Mouse (Mus musculus) testis, adult 2 months (tissue): ENCODE measurements around the gene Tusc2. TPM values are rescaled to one million over a fixed set of nuclear protein-coding genes. Genes with fewer than 3 reads are reported as not detected.

ENCODE experiments used
- H3K27ac ChIP-seq: fragments of 200-500 bp; 2 replicates; pipeline ENCODE4 v1.5.1; 2012; ENCODE audit warnings: low read depth, low read length; ENCODE audit not compliant: control insufficient read depth, insufficient read depth
- H3K27me3 ChIP-seq: fragments of 200-500 bp; 2 replicates; pipeline ENCODE4 v1.6.1; 2012; ENCODE audit warnings: mild to moderate bottlenecking, low read length, moderate library complexity; ENCODE audit not compliant: control insufficient read depth, insufficient read depth
- H3K36me3 ChIP-seq: fragments of 200-500 bp; 2 replicates; pipeline ENCODE4 v1.6.1; 2012; ENCODE audit warnings: mild to moderate bottlenecking, low read length; ENCODE audit not compliant: control insufficient read depth, insufficient read depth
- H3K4me1 ChIP-seq: fragments of 200-500 bp; 2 replicates; pipeline ENCODE4 v1.6.1; 2012; ENCODE audit warnings: low read length; ENCODE audit not compliant: control insufficient read depth, insufficient read depth
- H3K4me3 ChIP-seq: fragments of 200-500 bp; 2 replicates; pipeline ENCODE4 v1.5.1; 2012; ENCODE audit warnings: low read depth, mild to moderate bottlenecking, low read length, moderate library complexity, mixed read lengths; ENCODE audit not compliant: control insufficient read depth
- CTCF ChIP-seq: fragments of 200-500 bp; IDR thresholded peaks from 2 replicates; pipeline ENCODE4 v1.5.1; 2012; ENCODE audit warnings: low read depth, mild to moderate bottlenecking, inconsistent platforms, low read length, moderate library complexity; ENCODE audit not compliant: control insufficient read depth, insufficient read depth, insufficient replicate concordance
- POLR2A ChIP-seq: fragments of 200-500 bp; IDR thresholded peaks from 2 replicates; pipeline ENCODE4 v1.6.1; 2012; ENCODE audit warnings: low read depth, mild to moderate bottlenecking, inconsistent platforms, low read length, moderate library complexity; ENCODE audit not compliant: control insufficient read depth
- polyA plus RNA-seq: library from polyadenylated mRNA; depleted of rRNA; stranded (reverse); fragments of >200 nt; gene quantifications from 2 replicates; pipeline ENCODE4 v1.2.3, GENCODE M21; 2012

Tusc2 gene
- polyA plus RNA-seq, 1 experiment, result 28.4 TPM

DNA sequence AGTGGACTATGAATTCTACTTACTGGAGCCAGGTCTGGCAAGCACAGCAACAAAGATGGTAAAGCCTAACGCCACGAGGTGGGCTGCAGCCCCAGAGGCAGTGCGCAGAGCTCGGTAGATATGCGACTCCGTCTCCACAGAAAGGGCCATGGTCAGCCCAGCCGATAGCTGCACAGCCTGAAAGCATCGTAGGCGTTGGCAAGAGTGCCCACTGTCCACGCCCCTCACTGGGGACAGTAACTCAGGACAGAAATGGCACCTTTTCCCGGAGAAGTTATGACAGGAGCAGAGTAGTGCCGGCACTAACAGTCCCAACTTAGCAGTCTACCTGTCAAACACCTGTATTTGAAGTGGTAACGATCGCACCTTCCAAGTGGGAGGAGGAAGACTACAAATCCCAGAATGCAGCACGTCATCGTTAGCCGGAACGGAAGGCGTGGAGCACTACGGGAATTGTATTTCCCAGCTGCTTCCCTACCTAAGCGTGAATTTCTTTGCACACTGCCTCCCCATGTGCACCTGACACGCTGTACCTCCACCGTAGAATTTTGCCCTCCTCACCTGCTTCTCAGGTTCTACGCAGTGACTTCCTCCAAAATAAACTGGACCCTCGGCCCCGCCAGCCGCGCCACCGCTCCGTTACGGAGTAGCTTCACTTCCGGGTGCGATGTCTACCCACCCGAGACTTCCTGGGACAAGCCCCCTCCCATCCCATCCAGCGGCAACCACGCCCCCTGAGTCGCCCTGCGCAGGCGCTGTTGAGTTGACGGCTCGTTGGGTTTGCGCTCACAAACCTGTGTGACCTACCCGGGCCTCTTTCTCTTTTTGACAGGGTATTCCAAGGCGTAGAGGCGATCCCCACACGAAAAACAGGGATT, 21.3 kb upstream of the Tusc2 start, which contains the start of the genes Cyb561d2 and Nprl2:
Cyb561d2 (minus strand) TSS at position 720 of the 878 bp plus-strand sequence.
Nprl2 (plus strand) TSS at position 753 of the 878 bp plus-strand sequence.
- peak; percentile 61 for TF ChIP-seq POLR2A
- TF ChIP-seq CTCF, result no peak
- Histone ChIP-seq H3K4me3 (peak within 1 kb of the TSS; percentile 92), H3K4me1 (peaks cover 17% of the 10 kb centered on the region), H3K36me3 (no peaks in the 10 kb centered on the region; the same call in none of the 2 replicates), H3K27ac (peak within 1 kb of the TSS; percentile 85), H3K27me3 (no peaks in the 10 kb centered on the region)

DNA sequence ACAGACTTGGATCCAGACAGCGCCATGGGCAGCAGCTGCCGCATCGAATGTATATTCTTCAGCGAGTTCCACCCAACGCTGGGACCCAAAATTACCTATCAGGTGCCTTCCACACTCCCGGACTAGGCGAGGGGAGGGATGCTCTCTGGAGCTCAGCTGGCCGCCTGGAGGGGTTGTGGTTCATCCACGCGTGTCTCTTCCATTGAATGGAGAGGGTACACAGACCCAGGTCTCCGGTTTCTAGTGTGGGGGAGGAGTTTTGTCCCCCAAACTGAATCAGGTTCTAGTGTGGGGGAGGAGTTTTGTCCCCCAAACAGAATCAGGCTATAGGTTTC, 20.7 kb upstream of the Tusc2 start:
- H3K27me3 ChIP-seq, result no peaks in the 10 kb centered on the region
- no peaks in the 10 kb centered on the region; the same call in none of the 2 replicates for H3K36me3 ChIP-seq
- TF ChIP-seq POLR2A (no peak), CTCF (no peak)
- H3K4me3 ChIP-seq, result peak overlapping the region; percentile 92
- H3K4me1 ChIP-seq, result peaks cover 19% of the 10 kb centered on the region
- H3K27ac ChIP-seq, result peak overlapping the region; percentile 64

GRCm38 (mm10) chr9:107542721-107543120, 20.3 kb upstream of the Tusc2 start:
- TF ChIP-seq POLR2A, result no peak
- TF ChIP-seq CTCF, result no peak
- Histone ChIP-seq H3K36me3 (no peaks in the 10 kb centered on the region; the same call in none of the 2 replicates), H3K4me1 (peaks cover 21% of the 10 kb centered on the region), H3K27ac (no peak overlapping the region), H3K4me3 (peak overlapping the region; percentile 92), H3K27me3 (no peaks in the 10 kb centered on the region)

DNA sequence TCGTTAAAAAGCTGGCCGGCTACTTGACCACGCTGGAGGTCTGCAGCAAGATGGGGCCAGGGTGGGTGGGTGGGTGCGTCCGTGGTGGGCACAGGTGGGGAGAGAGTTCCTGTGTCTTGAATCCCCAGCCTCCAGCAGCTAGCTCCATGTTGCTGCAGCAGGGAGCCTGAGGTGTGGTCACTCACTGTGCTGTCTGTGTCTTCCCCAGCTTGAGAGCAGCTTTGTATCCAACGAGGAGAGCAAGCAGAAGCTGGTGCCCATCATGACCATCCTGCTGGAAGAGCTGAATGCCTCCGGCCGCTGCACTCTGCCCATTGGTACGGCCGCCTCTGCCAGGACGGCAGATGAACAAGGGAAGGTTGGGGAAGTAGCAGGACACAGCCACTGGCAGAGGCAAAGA, 19.8 kb upstream of the Tusc2 start:
- no peak for TF ChIP-seq CTCF
- no peak for TF ChIP-seq POLR2A
- Histone ChIP-seq H3K27ac (no peak overlapping the region), H3K4me3 (peak overlapping the region; percentile 43), H3K36me3 (no peaks in the 10 kb centered on the region; the same call in 1 of the 2 replicates), H3K4me1 (peaks cover 22% of the 10 kb centered on the region), H3K27me3 (no peaks in the 10 kb centered on the region)

DNA sequence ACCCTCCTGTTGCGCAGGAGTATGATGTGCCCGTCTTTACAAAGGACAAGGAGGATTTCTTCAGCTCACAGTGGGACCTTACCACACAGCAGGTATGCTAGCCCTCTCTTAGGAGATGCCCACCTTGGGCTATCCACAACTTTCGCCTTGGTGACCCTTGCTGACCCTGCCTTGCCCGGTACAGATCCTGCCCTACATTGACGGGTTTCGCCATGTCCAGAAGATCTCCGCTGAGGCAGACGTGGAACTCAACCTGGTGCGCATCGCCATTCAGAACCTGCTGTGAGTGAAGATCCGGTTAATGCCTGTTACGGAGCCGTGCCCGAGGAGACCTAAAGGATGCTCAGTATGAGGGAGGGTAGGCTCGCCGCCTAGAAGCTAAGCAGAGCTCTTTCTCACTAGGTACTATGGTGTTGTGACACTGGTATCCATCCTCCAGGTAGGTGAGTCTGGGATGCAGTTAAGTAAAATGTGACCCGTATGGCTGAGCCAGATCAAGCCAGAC, 18.8 kb upstream of the Tusc2 start:
- Histone ChIP-seq H3K4me1 (peaks cover 22% of the 10 kb centered on the region), H3K4me3 (no peak overlapping the region), H3K36me3 (peaks cover 2% of the 10 kb centered on the region), H3K27me3 (no peaks in the 10 kb centered on the region), H3K27ac (no peak overlapping the region)
- TF ChIP-seq POLR2A (no peak), CTCF (no peak)

DNA sequence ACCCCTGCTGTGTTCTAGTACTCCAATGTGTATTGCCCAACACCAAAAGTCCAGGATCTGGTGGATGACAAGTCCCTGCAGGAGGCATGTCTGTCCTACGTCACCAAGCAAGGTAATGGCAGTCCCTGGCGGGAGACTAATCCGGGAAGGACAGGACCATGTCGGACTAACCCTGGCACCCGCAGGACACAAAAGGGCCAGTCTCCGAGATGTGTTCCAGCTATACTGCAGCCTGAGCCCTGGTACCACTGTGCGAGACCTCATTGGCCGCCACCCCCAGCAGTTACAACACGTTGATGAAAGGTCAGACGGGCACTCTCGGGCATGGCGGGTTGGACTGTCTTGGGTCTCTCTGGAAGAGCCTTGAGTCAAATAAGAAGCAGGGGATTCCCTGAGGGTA, 18.3 kb upstream of the Tusc2 start:
- TF ChIP-seq POLR2A (no peak), CTCF (no peak)
- Histone ChIP-seq H3K27ac (no peak overlapping the region), H3K4me1 (peaks cover 22% of the 10 kb centered on the region), H3K27me3 (no peaks in the 10 kb centered on the region), H3K36me3 (peaks cover 2% of the 10 kb centered on the region), H3K4me3 (peak overlapping the region; percentile 21; the same call in 1 of the 2 replicates)

GRCm38 (mm10) chr9:107545199-107545598, 17.9 kb upstream of the Tusc2 start:
- Histone ChIP-seq H3K4me1 (peaks cover 22% of the 10 kb centered on the region), H3K36me3 (peaks cover 2% of the 10 kb centered on the region), H3K27me3 (no peaks in the 10 kb centered on the region), H3K4me3 (peak overlapping the region; percentile 21; the same call in 1 of the 2 replicates), H3K27ac (no peak overlapping the region)
- TF ChIP-seq POLR2A (no peak), CTCF (no peak)

GRCm38 (mm10) chr9:107545602-107546001, 17.5 kb upstream of the Tusc2 start:
- Histone ChIP-seq H3K27me3 (no peaks in the 10 kb centered on the region), H3K4me1 (peaks cover 22% of the 10 kb centered on the region), H3K36me3 (peaks cover 2% of the 10 kb centered on the region), H3K27ac (no peak overlapping the region), H3K4me3 (no peak overlapping the region; the same call in 1 of the 2 replicates)
- TF ChIP-seq CTCF (peak; percentile 79; the same call in 1 of the 2 replicates), POLR2A (no peak)
